Mouse (Mus musculus): Measurements from ENCODE around the gene Tkt.
A peak's percentile ranks its signal among the peaks of the same experiment; 100 is the strongest.
"Not testable (repeated sequence)": the region's sequence is repeated elsewhere in the genome, so short reads cannot be mapped to it uniquely, and the experiment has no call there.

Tkt gene

GRCm38 (mm10) chr14:30548131-30548720 is at the start of gene Tkt:
Tkt (plus strand) TSS chr14:30548359.
- DNase-seq (ENCODE audit: low spot score): no peak

- no peak for DNase-seq (ENCODE audit: low spot score)
Observed at GRCm38 (mm10) chr14:30504990-30505389, 43.2 kb upstream of the Tkt start.

GRCm38 (mm10) chr14:30510214-30510763 is 37.9 kb upstream of the Tkt start:
- no peak for DNase-seq (ENCODE audit: low spot score)

- DNase-seq (ENCODE audit: low spot score): no peak
Observed at GRCm38 (mm10) chr14:30512896-30513295, 35.3 kb upstream of the Tkt start.

GRCm38 (mm10) chr14:30515931-30516723 is 32.0 kb upstream of the Tkt start:
- DNase-seq (ENCODE audit: low spot score): no peak

- no peak for DNase-seq (ENCODE audit: low spot score)
Observed at GRCm38 (mm10) chr14:30519323-30519722, 28.8 kb upstream of the Tkt start.

- no peak for DNase-seq (ENCODE audit: low spot score)
Observed at GRCm38 (mm10) chr14:30523356-30523755, 24.8 kb upstream of the Tkt start.

- no peak for DNase-seq (ENCODE audit: low spot score)
Observed at GRCm38 (mm10) chr14:30528392-30528791, 19.8 kb upstream of the Tkt start.

- DNase-seq (ENCODE audit: low spot score): no peak
Observed at GRCm38 (mm10) chr14:30528961-30529360, 19.2 kb upstream of the Tkt start.

- DNase-seq (ENCODE audit: low spot score): no peak
Observed at GRCm38 (mm10) chr14:30529454-30529853, 18.7 kb upstream of the Tkt start.

- no peak for DNase-seq (ENCODE audit: low spot score)
Observed at GRCm38 (mm10) chr14:30530726-30531269, 17.4 kb upstream of the Tkt start.

DNA sequence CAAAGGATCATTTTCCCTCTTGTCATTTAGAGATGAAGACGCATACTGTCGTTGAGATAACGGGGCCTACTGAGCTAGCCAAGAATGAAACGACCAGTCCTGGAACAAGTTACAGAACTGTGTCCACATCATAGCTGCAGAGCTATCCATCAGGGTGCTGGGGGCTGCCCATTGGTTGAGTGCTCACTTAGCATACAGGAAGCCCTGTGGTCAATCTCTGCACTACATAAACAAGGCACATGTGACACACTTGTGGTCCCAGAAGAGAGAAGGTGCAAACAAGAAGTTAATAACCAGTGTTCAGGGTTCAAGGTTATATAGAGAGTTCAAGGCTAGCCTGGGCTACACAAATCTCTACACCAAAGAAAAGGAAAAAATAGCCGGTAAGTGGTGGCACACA is 16.7 kb upstream of the Tkt start:
- DNase-seq (ENCODE audit: low spot score): no peak

GRCm38 (mm10) chr14:30531896-30532295 is 16.3 kb upstream of the Tkt start:
- DNase-seq (ENCODE audit: low spot score): no peak

DNA sequence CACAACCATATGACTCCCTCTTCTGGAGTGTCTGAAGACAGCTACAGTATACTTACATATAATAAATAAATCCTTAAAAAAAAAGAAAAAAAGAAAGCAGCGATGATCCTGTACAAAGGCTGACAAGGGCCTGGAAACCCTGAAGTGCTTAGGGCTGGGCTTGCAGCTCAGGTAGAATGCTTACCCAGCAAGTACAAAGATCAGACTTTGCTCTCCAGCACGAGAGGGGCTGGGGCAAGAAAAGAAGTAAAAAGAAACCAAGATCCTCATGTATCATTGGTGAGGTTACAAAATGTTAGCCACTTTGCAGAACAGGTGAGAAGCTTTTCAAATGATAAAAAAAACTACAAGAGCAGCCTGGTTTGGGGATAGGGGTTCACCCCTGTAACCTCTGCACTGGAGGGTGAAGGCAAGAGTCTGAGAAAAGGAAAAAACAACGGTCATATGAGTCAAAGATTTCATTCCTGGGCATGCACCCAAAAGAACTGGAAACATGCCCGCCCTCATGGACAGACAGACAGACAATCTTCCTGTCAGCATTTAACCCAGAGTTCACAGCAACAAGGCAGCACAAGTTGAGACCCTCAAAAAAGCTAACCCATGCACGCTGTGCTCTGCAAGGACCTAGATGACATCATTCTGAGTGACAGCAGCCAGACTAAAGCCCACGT is 14.2 kb upstream of the Tkt start:
- no peak for DNase-seq (ENCODE audit: low spot score)

DNA sequence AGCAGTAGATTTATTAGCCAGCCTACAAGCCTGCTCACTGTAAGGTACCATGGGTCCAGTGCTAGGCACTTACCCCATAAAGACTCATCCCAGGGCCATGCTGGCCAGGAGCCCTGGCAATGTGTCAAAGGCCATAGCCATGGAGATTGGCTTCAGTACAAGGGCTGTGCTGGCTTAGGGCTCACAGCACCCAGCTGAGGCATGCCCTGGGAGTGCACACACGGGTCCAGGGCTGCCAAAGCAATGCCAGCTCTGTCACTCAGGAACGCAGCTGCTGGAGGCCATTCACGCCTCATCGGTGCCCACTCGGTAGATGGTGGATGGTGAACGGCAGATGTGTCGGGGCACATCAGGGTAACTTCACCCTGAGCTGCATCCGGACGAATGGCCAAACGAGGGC is 6.6 kb upstream of the Tkt start:
- DNase-seq (ENCODE audit: low spot score): no peak

DNA sequence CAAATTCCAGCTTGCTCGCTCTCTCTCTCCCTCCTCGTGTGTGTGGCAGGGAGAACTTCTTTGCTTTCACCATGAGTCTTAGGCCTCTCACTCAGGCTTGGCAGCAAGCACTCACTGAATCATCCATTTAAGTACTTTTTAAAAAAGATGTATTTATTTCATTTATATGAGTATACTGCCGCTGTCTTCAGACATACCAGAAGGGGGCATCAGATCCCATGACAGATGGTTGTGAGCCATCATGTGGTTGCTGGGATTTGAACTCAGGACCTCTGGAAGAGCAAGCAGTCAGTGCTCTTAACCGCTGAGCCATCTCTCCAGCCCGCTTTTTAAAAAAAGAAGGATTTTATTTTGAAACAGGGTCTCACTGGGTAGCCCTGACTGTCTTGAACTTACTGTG is 4.8 kb upstream of the Tkt start:
- not testable (repeated sequence) for DNase-seq (ENCODE audit: low spot score)

DNA sequence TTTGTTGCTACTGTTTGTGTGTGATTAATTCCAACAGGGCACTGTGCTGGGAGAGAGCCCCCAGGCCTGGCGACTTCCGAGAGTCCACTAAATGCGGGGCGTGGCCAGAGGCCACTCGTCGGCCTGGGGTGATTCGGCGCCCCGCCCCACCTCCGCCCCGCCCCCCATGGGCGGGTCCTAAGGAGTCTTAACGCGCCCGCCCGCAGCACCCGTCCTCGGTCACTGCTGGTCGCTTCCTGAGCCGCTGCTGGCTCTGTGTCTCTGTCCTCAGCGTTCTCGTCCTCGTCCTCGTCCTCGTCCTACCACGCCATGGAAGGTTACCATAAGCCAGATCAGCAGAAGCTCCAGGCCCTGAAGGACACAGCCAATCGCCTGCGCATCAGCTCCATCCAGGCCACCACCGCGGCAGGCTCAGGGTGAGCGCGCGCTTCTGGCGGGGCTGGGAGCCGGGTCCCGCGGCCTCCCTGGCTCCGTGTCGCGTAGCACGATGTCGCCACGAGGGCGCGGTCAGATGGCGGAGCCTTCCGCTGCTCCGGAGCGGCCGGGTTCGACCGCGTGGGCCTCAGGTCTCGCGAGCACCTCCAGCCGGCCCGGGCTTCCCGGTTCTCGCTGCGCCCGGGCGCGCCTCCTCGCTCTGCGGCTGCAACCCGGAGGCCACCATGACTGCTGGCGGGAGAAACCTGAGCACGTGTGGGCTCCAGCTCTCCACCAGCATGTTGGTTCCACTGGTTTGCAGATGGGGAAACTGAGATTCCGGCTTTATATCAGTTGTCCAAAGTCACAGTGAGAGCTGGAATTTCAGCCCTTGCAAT is 1.0 kb downstream of the Tkt start:
- peak; percentile 96 for DNase-seq (ENCODE audit: low spot score)

- no peak for DNase-seq (ENCODE audit: low spot score)
Observed at GRCm38 (mm10) chr14:30549777-30550149, 1.6 kb downstream of the Tkt start.

DNA sequence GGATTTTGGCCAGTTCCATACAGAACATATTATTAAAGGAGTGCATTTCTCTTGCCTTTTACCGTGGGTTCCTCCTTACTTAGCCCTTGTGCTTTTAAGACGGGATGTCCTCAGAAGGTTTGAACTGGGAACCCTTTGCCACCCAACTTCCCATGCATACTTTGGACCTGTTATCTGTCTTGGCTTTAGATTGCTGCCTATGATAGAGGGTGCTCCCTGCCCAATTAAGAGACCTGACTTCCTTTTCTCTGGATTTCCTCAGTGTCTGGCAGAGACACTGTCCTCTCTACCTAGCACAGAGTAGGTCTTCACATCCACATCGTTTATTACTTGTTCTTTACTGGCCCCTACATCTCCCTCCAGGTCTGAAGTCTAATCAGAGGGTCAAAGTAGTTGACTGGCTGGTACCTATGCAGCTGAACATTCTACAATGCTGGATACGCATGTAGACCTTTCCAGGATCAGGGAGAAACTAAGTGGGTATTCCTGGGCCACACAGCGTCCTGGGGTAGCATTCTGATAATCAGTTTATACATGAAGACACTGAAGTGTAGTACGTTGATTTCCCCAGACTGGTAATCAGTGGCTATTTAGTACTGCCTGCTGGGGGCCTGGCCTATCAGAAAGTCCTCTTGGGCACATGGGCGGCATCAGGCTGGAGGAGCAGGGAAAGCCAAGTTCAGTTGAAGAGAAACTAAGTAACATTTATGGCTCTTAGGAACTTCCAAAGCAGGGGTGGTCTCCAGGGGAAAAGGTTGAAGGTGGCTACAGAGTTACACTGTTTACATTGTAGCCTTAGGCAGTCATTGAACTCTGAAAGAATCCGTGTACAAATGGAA is 2.3 kb downstream of the Tkt start:
- DNase-seq (ENCODE audit: low spot score): no peak

DNA sequence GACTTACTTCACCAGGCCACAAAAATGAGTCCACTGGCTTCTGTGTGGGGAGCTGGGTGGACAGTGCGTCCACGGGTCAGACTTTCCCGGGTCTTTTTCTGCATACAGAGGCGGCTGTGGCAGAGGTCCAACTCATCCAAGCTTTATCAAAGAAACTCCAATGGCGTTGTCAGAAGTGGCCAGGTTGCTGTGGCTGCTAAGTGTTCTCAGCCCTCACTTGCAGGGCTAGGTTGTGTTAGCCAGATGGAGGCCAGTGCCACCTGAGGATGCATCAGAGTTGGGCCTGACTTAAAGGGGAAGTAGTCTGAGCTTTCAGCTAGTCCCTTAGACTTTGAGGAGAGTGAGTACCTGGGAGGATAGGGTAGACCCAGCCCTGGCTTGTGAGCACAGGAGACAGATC is 3.4 kb downstream of the Tkt start:
- no peak for DNase-seq (ENCODE audit: low spot score)

GRCm38 (mm10) chr14:30551981-30552380 is 3.8 kb downstream of the Tkt start:
- no peak for DNase-seq (ENCODE audit: low spot score)

Measured in spleen, adult 12 weeks (tissue).